Mouse (Mus musculus) C2C12 (cell line): ENCODE results near the gene Nppb. TPM values are rescaled to one million over a fixed set of nuclear protein-coding genes. Genes with fewer than 3 reads are reported as not detected.

Experiments used
- H3K27me3 ChIP-seq: one replicate; pipeline ENCODE4 v1.6.1; 2011; ENCODE audit not compliant: control insufficient read depth, insufficient read depth, insufficient read length
- H3K36me3 ChIP-seq: one replicate; pipeline ENCODE4 v1.6.1; 2011; ENCODE audit not compliant: control insufficient read depth, insufficient read depth
- H3K4me3 ChIP-seq: one replicate; pipeline ENCODE4 v1.5.1; 2011; ENCODE audit warnings: mild to moderate bottlenecking, control low read depth; ENCODE audit not compliant: poor library complexity, insufficient read depth, severe bottlenecking
- H3K79me2 ChIP-seq: one replicate; pipeline ENCODE4 v1.6.1; 2011; ENCODE audit not compliant: control insufficient read depth, insufficient read depth
- H3K79me3 ChIP-seq: one replicate; pipeline ENCODE4 v1.6.1; 2011; ENCODE audit warnings: low read depth, control low read depth
- H3ac ChIP-seq: one replicate; pipeline ENCODE3; 2011; ENCODE audit warnings: low read depth; ENCODE audit not compliant: control insufficient read depth, insufficient read length
- CEBPB ChIP-seq: IDR thresholded peaks from one replicate; pipeline ENCODE4 v1.6.1; 2011; ENCODE audit warnings: low read depth, mild to moderate bottlenecking, control low read depth, moderate library complexity
- CTCF ChIP-seq: IDR thresholded peaks from one replicate; pipeline ENCODE4 v1.5.1; 2011; ENCODE audit not compliant: control insufficient read depth, insufficient read depth, insufficient read length
- FOSL1 ChIP-seq: IDR thresholded peaks from one replicate; pipeline ENCODE4 v1.8.0; 2011; ENCODE audit warnings: mild to moderate bottlenecking, low read length; ENCODE audit not compliant: poor library complexity, insufficient read depth, severe bottlenecking
- MAX ChIP-seq: IDR thresholded peaks from one replicate; pipeline ENCODE4 v1.6.1; 2011; ENCODE audit warnings: mild to moderate bottlenecking, control low read depth
- MYOD1 ChIP-seq: IDR thresholded peaks from one replicate; pipeline ENCODE4 v1.6.1; 2011; ENCODE audit warnings: low read depth; ENCODE audit not compliant: control insufficient read depth, insufficient read length
- MYOG ChIP-seq: IDR thresholded peaks from one replicate; pipeline ENCODE4 v1.6.1; 2011; ENCODE audit not compliant: control insufficient read depth, insufficient read length; ENCODE audit errors: extremely low read depth
- USF1 ChIP-seq: IDR thresholded peaks from one replicate; pipeline ENCODE4 v1.6.1; 2011; ENCODE audit warnings: low read depth, mild to moderate bottlenecking, control low read depth, moderate library complexity
- polyA plus RNA-seq: library from polyadenylated mRNA; unstranded; fragments of >200 nt; fragmentation: generic; extraction: Trizol; gene quantifications from one replicate; pipeline ENCODE4 v1.2.1, GENCODE M21; 2012; ENCODE audit warnings: missing spikeins

Gene Nppb
- polyA plus RNA-seq, 1 experiment = 1.2 TPM

- Histone ChIP-seq H3K36me3 (peaks cover 6% of the 10 kb centered on the region), H3ac (no peak overlapping the region), H3K27me3 (no peaks in the 10 kb centered on the region)
Observed at GRCm38 (mm10) chr4:148035440-148035839, 49.9 kb downstream of the Nppb start.

More at GRCm38 (mm10) chr4:148035440-148035839, 49.9 kb downstream of the Nppb start:
- Histone ChIP-seq H3K79me3 (peaks cover 8% of the 10 kb centered on the region), H3K4me3 (no peak overlapping the region), H3K79me2 (peaks cover 28% of the 10 kb centered on the region)
- TF ChIP-seq USF1 (no peak), MYOD1 (no peak), CTCF (no peak), MAX (no peak), CEBPB (no peak), FOSL1 (no peak), MYOG (no peak)

Other genes with a start within 250 kb of the Nppb start
- gene Zfp984, start 176.0 kb upstream of the Nppb start, polyA plus RNA-seq = 0.07 TPM
- 0.55 TPM for gene Zfp933, start 137.4 kb upstream of the Nppb start, polyA plus RNA-seq
- gene Miip, start 117.0 kb upstream of the Nppb start, polyA plus RNA-seq = 13.5 TPM
- 4.6 TPM for gene Fv1, start 116.8 kb upstream of the Nppb start, polyA plus RNA-seq
- gene Mfn2, start 81.1 kb upstream of the Nppb start, polyA plus RNA-seq = 46.7 TPM
- 49.2 TPM for gene Plod1, start 49.0 kb upstream of the Nppb start, polyA plus RNA-seq
- 46.5 TPM for gene 2510039O18Rik, start 44.9 kb upstream of the Nppb start, polyA plus RNA-seq
- gene Nppa, start 14.9 kb downstream of the Nppb start, polyA plus RNA-seq = not detected
- gene Clcn6, start 53.0 kb downstream of the Nppb start, polyA plus RNA-seq = 11.5 TPM
- 16.1 TPM for gene Mthfr, start 53.3 kb downstream of the Nppb start, polyA plus RNA-seq
- gene Agtrap, start 102.2 kb downstream of the Nppb start, polyA plus RNA-seq = 8.2 TPM
- 35.6 TPM for gene Mad2l2, start 144.6 kb downstream of the Nppb start, polyA plus RNA-seq
- gene Draxin, start 144.9 kb downstream of the Nppb start, polyA plus RNA-seq = 0.01 TPM
- gene Fbxo6, start 166.4 kb downstream of the Nppb start, polyA plus RNA-seq = 54.4 TPM
- gene Fbxo44, start 174.7 kb downstream of the Nppb start, polyA plus RNA-seq = 2.1 TPM
- gene Fbxo2, start 174.8 kb downstream of the Nppb start, polyA plus RNA-seq = 14.2 TPM